Mouse (Mus musculus): ENCODE data around the gene Urah. TPM values are rescaled to one million over a fixed set of nuclear protein-coding genes. Genes with fewer than 3 reads are reported as not detected.

Gene Urah
- total RNA-seq, 2 experiments from 2014 or later: 3.3 to 5.0 TPM

- DNase-seq (ENCODE audit: low spot score in 2 of 2): no peak
Observed at GRCm38 (mm10) chr7:140864761-140865160, 29.9 kb downstream of the Urah start.

DNA sequence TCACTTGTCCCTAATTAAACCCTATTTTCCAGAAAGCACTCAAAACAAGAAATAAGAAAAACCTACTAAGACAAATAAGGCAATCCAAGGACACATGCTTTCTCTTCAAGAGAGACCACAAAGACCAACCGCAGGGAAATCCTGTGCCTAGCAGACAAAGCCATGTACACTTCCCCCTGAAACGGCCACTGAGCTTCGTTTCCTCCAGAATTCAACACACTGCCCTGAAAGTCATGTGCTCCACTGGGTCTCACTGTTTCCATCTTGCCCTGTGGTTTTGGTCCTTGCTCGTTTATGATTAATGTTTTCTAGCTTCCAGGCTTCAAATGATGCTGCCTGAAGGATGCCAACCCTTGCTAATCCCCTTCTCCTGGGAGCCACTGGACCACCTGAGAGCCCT lies 39.4 kb downstream of the Urah start:
- no peak for DNase-seq (ENCODE audit: low spot score in 2 of 2)

GRCm38 (mm10) chr7:140877364-140877763 lies 42.5 kb downstream of the Urah start:
- no peak for DNase-seq (ENCODE audit: low spot score in 2 of 2)

DNA sequence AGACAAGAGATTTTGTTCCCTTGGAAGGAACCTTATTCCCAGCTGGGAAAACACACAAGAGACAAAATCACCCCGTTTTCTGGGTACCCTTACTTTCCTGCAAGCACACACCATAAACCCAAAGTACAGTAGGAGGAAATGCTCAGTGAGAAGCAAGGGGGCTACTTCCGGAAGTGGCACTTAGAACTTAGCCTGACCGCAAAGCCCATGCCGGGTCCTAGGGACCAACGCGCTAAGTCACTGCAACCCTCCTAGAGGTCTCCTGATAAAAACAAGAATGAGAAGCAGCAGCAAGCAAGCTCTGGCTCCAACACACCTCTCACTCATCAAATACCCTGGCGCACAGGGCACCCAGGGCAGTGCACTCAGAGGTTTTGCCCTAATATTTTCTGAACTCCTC lies 44.5 kb downstream of the Urah start:
- no peak for DNase-seq (ENCODE audit: low spot score in 2 of 2)

DNA sequence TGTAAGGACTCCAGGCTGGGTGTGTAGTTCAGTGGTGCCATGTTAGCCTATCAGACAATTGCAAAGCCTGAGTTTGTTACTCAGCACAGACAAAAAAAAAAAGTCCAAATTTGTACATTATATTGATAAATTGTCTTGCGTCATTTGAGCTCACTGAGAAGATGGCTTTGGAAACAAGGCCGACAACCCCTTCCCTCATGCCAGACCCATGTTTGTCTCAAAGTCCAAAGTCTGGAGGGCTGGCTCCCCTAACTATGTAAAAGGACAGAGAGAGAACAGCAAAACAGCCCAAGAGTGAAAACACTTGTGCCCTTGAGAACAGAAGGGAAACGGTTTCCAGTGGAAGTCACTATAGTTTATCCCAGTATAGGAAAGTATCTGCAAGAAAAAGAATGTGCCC lies 45.6 kb downstream of the Urah start:
- DNase-seq (ENCODE audit: low spot score in 2 of 2): no peak

DNA sequence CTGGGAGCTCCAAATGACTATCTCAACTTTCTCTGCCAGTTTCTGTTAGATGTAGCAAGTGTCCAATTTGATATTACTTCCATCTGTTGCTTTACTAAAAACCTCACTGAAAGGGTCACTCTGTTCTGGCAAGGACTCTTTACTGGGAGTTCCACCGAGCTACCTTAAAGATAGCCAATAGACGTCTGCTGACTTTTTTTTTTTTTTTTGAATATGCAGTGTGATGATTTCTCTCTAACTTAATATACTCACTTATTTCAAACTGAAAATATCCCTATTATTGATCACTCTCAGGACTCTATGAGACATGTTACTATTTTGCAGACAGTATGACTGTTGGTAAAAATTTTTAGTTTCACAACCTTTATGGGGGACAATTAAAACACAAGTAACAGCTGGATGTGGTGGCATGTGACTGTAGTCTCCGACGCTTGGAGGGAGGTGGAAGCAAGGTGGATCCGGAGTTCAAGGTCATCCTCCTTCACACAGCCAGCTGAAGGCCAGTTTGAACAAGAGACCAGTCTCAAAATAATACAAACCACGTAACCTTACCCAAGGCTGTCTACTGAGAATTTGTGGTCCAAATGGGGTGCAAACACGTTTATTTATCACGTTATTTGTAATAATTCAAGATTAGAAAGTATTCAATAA lies 46.2 kb downstream of the Urah start:
- DNase-seq (ENCODE audit: low spot score in 2 of 2): no peak

GRCm38 (mm10) chr7:140881696-140882468 lies 47.1 kb downstream of the Urah start, which contains the start of the genes Psmd13 and Sirt3:
Psmd13 (plus strand) TSS chr7:140881968.
Sirt3 (minus strand) TSS chr7:140882309.
- peak; percentile 95 to 97 for DNase-seq (ENCODE audit: low spot score in 2 of 2)

- no peak for DNase-seq (ENCODE audit: low spot score in 2 of 2)
Observed at GRCm38 (mm10) chr7:140882469-140882803, 47.6 kb downstream of the Urah start.

Other genes with a start within 250 kb of the Urah start
- gene Olfr46, start 233.7 kb upstream of the Urah start, total RNA-seq (2021): under 1 TPM; 0.05 to 0.07 TPM
- gene Olfr61, start 206.0 kb upstream of the Urah start, total RNA-seq (2021): not detected
- not detected for gene Olfr53, start 188.6 kb upstream of the Urah start, total RNA-seq (2021)
- gene Olfr539, start 175.1 kb upstream of the Urah start, total RNA-seq (2021): under 1 TPM; 0.05 to 0.07 TPM
- gene Olfr45, start 153.1 kb upstream of the Urah start, total RNA-seq (2021): not detected
- not detected for gene Olfr541, start 137.8 kb upstream of the Urah start, total RNA-seq (2021)
- under 1 TPM in 1 of 2 experiments, not detected in 1; 0.33 TPM for gene Cyp2e1, start 71.3 kb upstream of the Urah start, total RNA-seq (2021)
- under 1 TPM in 1 of 2 experiments, not detected in 1; 0.77 TPM for gene Syce1, start 47.2 kb upstream of the Urah start, total RNA-seq (2021)
- 10 to 100 TPM; 23.3 to 29.6 TPM for gene Zfp941, start 12.8 kb upstream of the Urah start, total RNA-seq (2021)
- gene Scgb1c1, start 10.5 kb downstream of the Urah start, total RNA-seq (2021): not detected
- gene Odf3, start 12.8 kb downstream of the Urah start, total RNA-seq (2021): not detected
- 1 to 10 TPM; 1.2 to 1.7 TPM for gene Gm45785, start 21.3 kb downstream of the Urah start, total RNA-seq (2021)
- 10 to 100 TPM; 70.2 to 75.0 TPM for gene Ric8a, start 21.9 kb downstream of the Urah start, total RNA-seq (2021)
- gene Bet1l, start 22.6 kb downstream of the Urah start, total RNA-seq (2021): 10 to 100 TPM; 23.1 to 24.5 TPM
- gene Psmd13, start 47.0 kb downstream of the Urah start, total RNA-seq (2021): 100 to 1,000 TPM; 110 to 114 TPM
- gene Sirt3, start 47.3 kb downstream of the Urah start, total RNA-seq (2021): 10 to 100 TPM; 78.0 to 80.3 TPM
- 1 to 10 TPM; 1.6 to 1.7 TPM for gene Cox8b, start 65.4 kb downstream of the Urah start, total RNA-seq (2021)
- gene Nlrp6, start 85.9 kb downstream of the Urah start, total RNA-seq (2021): under 1 TPM; 0.47 to 0.51 TPM
- 1 to 10 TPM; 4.4 to 6.7 TPM for gene Pgghg, start 106.4 kb downstream of the Urah start, total RNA-seq (2021)
- gene Ifitm5, start 115.3 kb downstream of the Urah start, total RNA-seq (2021): not detected
- gene Gm45717, start 120.9 kb downstream of the Urah start, total RNA-seq (2021): not detected
- gene Ifitm2, start 121.0 kb downstream of the Urah start, total RNA-seq (2021): 10 to 100 TPM; 13.3 to 16.1 TPM
- gene Ifitm1, start 132.2 kb downstream of the Urah start, total RNA-seq (2021): 1 to 10 TPM; 2.0 to 3.4 TPM
- 10 to 100 TPM; 12.9 to 13.6 TPM for gene Ifitm3, start 175.8 kb downstream of the Urah start, total RNA-seq (2021)
- gene Ifitm6, start 182.9 kb downstream of the Urah start, total RNA-seq (2021): under 1 TPM in 1 of 2 experiments, not detected in 1; 0.61 TPM
- not detected for gene Gm17387, start 194.1 kb downstream of the Urah start, total RNA-seq (2021)
- gene B4galnt4, start 226.1 kb downstream of the Urah start, total RNA-seq (2021): 10 to 100 TPM; 85.9 to 86.1 TPM
- gene Pkp3, start 243.2 kb downstream of the Urah start, total RNA-seq (2021): under 1 TPM; 0.26 to 0.33 TPM